Mouse (Mus musculus): ENCODE measurements around the gene Prr22. TPM values are rescaled to one million over a fixed set of nuclear protein-coding genes. Genes with fewer than 3 reads are reported as not detected.

The Prr22 gene
- polyA plus RNA-seq (2012; rRNA removed) (4.5 and 5.0 TPM in 2 replicates), polyA plus RNA-seq (2014; fragmentation: Nextera tagmentation; extraction: Ambion mirVana) (0.58 and 0.97 TPM in 2 replicates)

DNA sequence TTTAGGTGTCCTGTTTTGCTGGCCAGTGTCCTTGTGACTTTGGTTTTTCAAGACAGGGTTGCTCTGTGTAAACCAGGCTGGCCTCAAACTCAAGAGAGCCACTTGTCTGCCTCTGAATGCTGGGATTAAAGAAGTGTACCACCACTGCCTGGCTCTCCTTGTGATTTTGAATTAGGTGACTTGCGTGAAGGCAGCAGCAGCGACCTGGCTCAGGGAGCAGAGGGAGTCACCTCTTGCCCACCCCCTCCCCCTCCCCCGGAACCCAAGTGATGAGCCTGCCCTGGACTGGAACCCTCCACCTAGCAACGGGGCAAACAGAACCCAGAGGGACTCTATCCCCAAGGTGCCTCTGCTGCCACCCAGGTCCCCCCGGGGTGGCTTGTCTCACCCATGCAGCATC is at the start of gene Prr22:
Gene Prr22, plus strand, starts transcription at position 301 of the 400 bp plus-strand sequence.
- ATAC-seq (ENCODE audit: low FRiP score, low read depth), result no peak
- Histone ChIP-seq H3K4me3 (replicated peaks; ENCODE audit: low read length) (no peak within 1 kb of the TSS), H3K27ac (replicated peaks; ENCODE audit: low read depth, low read length) (no peak within 1 kb of the TSS), H3K9me3 (ENCODE audit: control insufficient read depth, low read length) (no peaks in the 10 kb centered on the region), H3K4me2 (replicated peaks; ENCODE audit: low read depth, low read length, severe bottlenecking) (no peak within 1 kb of the TSS), H3K4me1 (ENCODE audit: control insufficient read depth, insufficient read depth, low read length) (peaks cover 4% of the 10 kb centered on the region), H3K9ac (ENCODE audit: low read depth, low read length, severe bottlenecking) (no peak within 1 kb of the TSS), H3K36me3 (ENCODE audit: control insufficient read depth, insufficient read depth, low read length) (peaks cover 47% of the 10 kb centered on the region), H3K27me3 (ENCODE audit: control insufficient read depth, insufficient read depth, low read length) (no peaks in the 10 kb centered on the region)
- DNase-seq (ENCODE audit: low spot score), result no peak
- no peak for TF ChIP-seq POLR2A (IDR thresholded peaks at IDR 0.05; ENCODE audit: borderline replicate concordance, extremely low read depth, insufficient read depth, insufficient read length)
- WGBS, result 95% methylated on average over 5 of the region's 5 CpGs

DNA sequence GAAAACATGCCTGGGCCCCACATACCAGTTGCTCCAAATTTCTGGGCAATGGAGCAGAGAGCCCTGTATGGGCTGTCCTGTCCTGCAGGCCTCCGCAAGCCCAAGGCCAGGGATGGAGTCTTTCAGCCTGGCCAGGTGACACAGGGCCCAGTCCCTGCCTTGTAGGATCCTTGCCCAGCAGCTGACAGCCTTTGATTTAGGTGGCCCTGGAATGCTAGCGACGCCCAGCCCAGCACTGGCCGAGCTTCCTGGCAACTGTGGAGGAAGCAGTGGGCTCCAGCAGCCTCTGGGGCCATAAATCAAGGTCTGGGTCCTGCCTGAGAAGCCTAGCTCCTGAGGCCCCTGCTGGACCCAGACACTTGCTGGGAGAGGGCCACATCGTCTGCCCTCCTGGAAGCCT is 47.6 kb upstream of the Prr22 start:
- TF ChIP-seq POLR2A (IDR thresholded peaks at IDR 0.05; ENCODE audit: borderline replicate concordance, extremely low read depth, insufficient read depth, insufficient read length), result no peak
- 39% methylated on average over 5 of the region's 5 CpGs for WGBS
- H3K4me3 ChIP-seq (replicated peaks; ENCODE audit: low read length), result no peak overlapping the region
- H3K9ac ChIP-seq (ENCODE audit: low read depth, low read length, severe bottlenecking), result 0 out of 2 replicates have a peak overlapping the region, but pooled peaks have one; percentile 7
- peaks cover 26% of the 10 kb centered on the region for H3K36me3 ChIP-seq (ENCODE audit: control insufficient read depth, insufficient read depth, low read length)
- 0 out of 2 replicates have a peak overlapping the region, but pooled peaks have one; percentile 38 for H3K27ac ChIP-seq (replicated peaks; ENCODE audit: low read depth, low read length)
- no peaks in the 10 kb centered on the region for H3K9me3 ChIP-seq (ENCODE audit: control insufficient read depth, low read length)
- DNase-seq (ENCODE audit: low spot score) (no peak), ATAC-seq (ENCODE audit: low FRiP score, low read depth) (no peak)
- H3K27me3 ChIP-seq (ENCODE audit: control insufficient read depth, insufficient read depth, low read length), result no peaks in the 10 kb centered on the region
- peaks cover 41% of the 10 kb centered on the region for H3K4me1 ChIP-seq (ENCODE audit: control insufficient read depth, insufficient read depth, low read length)
- no peak overlapping the region for H3K4me2 ChIP-seq (replicated peaks; ENCODE audit: low read depth, low read length, severe bottlenecking)

DNA sequence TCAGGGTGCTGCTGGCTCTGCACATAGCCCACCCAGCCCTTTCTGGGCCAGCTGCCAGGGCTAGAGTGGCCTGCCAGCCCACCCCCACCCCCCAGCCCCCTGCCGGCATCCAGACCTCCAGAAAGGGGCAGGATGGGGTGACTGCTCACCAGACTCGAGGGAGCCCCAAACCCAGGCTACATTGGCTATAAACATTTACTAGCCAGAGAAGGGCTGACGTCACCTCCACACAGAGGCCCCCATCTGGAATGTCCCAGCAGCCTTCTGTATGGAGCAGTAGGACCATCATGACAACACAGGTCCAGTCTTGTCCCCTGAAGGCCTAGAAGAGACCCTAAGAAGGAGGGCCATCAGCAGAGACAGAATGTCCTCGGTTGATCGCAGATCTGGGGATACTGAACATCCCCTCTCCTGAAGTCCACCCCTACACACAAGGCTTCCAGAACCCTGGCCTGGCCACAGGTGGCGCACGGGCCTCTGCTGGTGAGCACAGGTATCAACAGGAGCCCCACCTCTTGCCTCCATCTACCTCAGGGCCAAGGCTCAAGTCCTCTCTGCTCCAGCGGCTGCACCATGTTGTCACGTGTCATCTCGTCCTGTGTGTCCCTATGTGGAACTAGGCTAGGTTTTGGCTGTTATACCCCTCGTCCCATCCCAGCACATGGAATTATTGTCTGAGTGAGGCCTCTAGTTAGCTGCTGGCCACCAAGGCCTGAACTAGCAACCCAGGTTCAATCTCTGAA is 46.5 kb upstream of the Prr22 start:
- DNase-seq (ENCODE audit: low spot score) (peak; percentile 57), ATAC-seq (ENCODE audit: low FRiP score, low read depth) (peak; percentile 66)
- Histone ChIP-seq H3K4me1 (ENCODE audit: control insufficient read depth, insufficient read depth, low read length) (peaks cover 45% of the 10 kb centered on the region), H3K4me3 (replicated peaks; ENCODE audit: low read length) (no peak overlapping the region), H3K9ac (ENCODE audit: low read depth, low read length, severe bottlenecking) (no peak overlapping the region), H3K27ac (replicated peaks; ENCODE audit: low read depth, low read length) (peak overlapping the region; percentile 67), H3K4me2 (replicated peaks; ENCODE audit: low read depth, low read length, severe bottlenecking) (no peak overlapping the region; the same call in 1 of the 2 replicates), H3K9me3 (ENCODE audit: control insufficient read depth, low read length) (no peaks in the 10 kb centered on the region), H3K36me3 (ENCODE audit: control insufficient read depth, insufficient read depth, low read length) (peaks cover 26% of the 10 kb centered on the region), H3K27me3 (ENCODE audit: control insufficient read depth, insufficient read depth, low read length) (no peaks in the 10 kb centered on the region)
- no peak for TF ChIP-seq POLR2A (IDR thresholded peaks at IDR 0.05; ENCODE audit: borderline replicate concordance, extremely low read depth, insufficient read depth, insufficient read length)
- 69% methylated on average over 10 of the region's 11 CpGs for WGBS

DNA sequence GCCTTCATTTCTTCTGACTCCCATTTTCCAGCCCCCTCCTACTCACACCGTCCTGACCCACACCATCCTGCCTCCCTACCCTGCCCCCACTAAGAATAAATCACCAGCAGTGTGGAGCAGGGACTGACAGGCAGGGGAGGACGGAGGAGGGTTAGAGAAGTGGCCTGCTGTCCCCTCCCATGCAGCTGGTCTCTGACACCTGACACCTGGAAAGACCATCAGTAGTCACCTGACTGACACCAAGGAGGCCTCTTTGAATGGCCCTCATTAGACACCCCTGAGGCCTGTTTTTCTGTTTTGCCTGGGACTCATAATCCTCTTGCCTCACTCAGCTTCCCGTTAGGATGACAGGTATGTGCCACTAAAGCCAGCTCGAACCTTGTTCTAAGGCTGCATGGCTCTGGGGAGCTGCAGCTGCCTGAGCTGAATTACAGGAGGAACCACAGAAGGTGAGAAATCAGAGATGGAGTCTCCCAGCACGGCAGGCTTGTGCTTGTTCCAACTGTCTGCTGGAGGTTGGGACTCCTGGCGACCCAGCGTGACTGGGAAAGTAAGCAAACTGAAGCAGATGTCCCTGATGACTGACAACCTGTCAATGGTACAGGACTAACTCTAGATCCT is 42.9 kb upstream of the Prr22 start:
- no peak overlapping the region for H3K27ac ChIP-seq (replicated peaks; ENCODE audit: low read depth, low read length)
- WGBS, result 5% methylated on average over 7 of the region's 7 CpGs
- H3K36me3 ChIP-seq (ENCODE audit: control insufficient read depth, insufficient read depth, low read length), result peaks cover 14% of the 10 kb centered on the region
- peaks cover 39% of the 10 kb centered on the region for H3K4me1 ChIP-seq (ENCODE audit: control insufficient read depth, insufficient read depth, low read length)
- ATAC-seq (ENCODE audit: low FRiP score, low read depth), result no peak
- H3K27me3 ChIP-seq (ENCODE audit: control insufficient read depth, insufficient read depth, low read length), result no peaks in the 10 kb centered on the region
- peak; percentile 43 for DNase-seq (ENCODE audit: low spot score)
- TF ChIP-seq POLR2A (IDR thresholded peaks at IDR 0.05; ENCODE audit: borderline replicate concordance, extremely low read depth, insufficient read depth, insufficient read length), result no peak
- no peak overlapping the region; the same call in 1 of the 2 replicates for H3K4me2 ChIP-seq (replicated peaks; ENCODE audit: low read depth, low read length, severe bottlenecking)
- no peaks in the 10 kb centered on the region for H3K9me3 ChIP-seq (ENCODE audit: control insufficient read depth, low read length)
- H3K4me3 ChIP-seq (replicated peaks; ENCODE audit: low read length), result no peak overlapping the region
- H3K9ac ChIP-seq (ENCODE audit: low read depth, low read length, severe bottlenecking), result no peak overlapping the region

DNA sequence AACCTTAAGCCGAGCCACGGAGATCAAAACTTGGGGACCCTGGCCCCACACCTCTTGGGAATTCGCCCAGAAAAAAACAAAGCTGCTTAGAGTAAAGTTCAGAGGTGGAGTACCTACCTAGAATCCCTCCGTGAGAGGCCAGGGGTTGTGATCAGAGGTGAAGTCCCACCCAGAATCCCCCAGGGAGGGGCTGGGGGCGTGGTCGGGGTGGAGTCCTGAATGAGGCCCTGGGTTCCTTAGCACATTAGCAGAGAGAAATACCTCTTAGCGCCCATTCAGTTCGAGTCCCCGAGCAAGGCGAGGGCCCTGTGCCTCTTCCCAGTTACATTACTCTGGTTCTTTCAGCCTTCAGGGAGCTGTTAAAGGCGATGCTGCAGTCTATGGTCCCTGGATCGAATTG is 42.4 kb upstream of the Prr22 start:
- Histone ChIP-seq H3K9ac (ENCODE audit: low read depth, low read length, severe bottlenecking) (no peak overlapping the region), H3K27ac (replicated peaks; ENCODE audit: low read depth, low read length) (no peak overlapping the region), H3K4me3 (replicated peaks; ENCODE audit: low read length) (no peak overlapping the region), H3K4me1 (ENCODE audit: control insufficient read depth, insufficient read depth, low read length) (peaks cover 34% of the 10 kb centered on the region), H3K9me3 (ENCODE audit: control insufficient read depth, low read length) (no peaks in the 10 kb centered on the region), H3K36me3 (ENCODE audit: control insufficient read depth, insufficient read depth, low read length) (peaks cover 9% of the 10 kb centered on the region; the same call in 1 of the 2 replicates), H3K4me2 (replicated peaks; ENCODE audit: low read depth, low read length, severe bottlenecking) (no peak overlapping the region; the same call in 1 of the 2 replicates), H3K27me3 (ENCODE audit: control insufficient read depth, insufficient read depth, low read length) (no peaks in the 10 kb centered on the region)
- no peak for TF ChIP-seq POLR2A (IDR thresholded peaks at IDR 0.05; ENCODE audit: borderline replicate concordance, extremely low read depth, insufficient read depth, insufficient read length)
- ATAC-seq (ENCODE audit: low FRiP score, low read depth) (no peak), DNase-seq (ENCODE audit: low spot score) (no peak)
- 4% methylated on average over 12 of the region's 12 CpGs for WGBS
